Mouse (Mus musculus): Measurements from ENCODE around the gene St8sia4.

DNA sequence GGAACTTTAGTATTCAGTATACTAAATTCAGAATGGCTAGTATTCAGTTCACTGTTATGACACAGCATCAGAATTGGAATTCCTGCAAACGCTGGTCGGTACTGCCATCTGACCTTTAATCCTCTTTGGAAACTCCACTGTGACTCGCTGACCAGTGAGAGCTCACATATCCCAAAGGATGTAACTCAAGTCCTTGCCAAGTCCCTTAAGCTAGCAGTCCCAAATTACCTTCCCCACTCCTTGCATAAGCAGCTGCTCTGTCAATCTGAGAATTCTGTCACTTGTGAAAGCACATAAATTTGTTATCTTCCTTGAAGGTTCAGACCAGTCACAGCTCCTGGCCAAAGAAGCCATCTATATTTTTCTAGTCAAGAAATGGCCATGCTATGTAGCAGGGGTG lies 48.7 kb downstream of the St8sia4 start:
- TF ChIP-seq CTCF (IDR thresholded peaks at IDR 0.05; ENCODE audit: borderline replicate concordance, control insufficient read depth, extremely low read depth, insufficient read depth, low read length, poor library complexity) (no peak), POLR2A (IDR thresholded peaks at IDR 0.05; ENCODE audit: control insufficient read depth, extremely low read depth, insufficient read depth, low read length, poor library complexity) (no peak)
